Mouse (Mus musculus) adipose tissue, adult 10 weeks (tissue): ENCODE measurements around the gene Abhd2. TPM values are rescaled to one million over a fixed set of nuclear protein-coding genes. Genes with fewer than 3 reads are reported as not detected.

Source experiments
- polyA plus RNA-seq: library from polyadenylated mRNA; stranded (reverse); fragments of 350-450 nt; fragmentation: Illumina TruSeq; extraction: RNeasy Lipid Tissue Mini Kit (QIAGEN cat#74804); gene quantifications from one replicate; pipeline ENCODE4 v1.2.3, GENCODE M21; 2014; ENCODE audit warnings: low read depth, low replicate concordance

Abhd2 gene
- polyA plus RNA-seq = 411 TPM

GRCm38 (mm10) chr7:79272789-79273718, at the start of gene Abhd2:
Abhd2 (plus strand) TSS chr7:79273199.

GRCm38 (mm10) chr7:79386422-79387133, 113.6 kb downstream of the Abhd2 start, which contains the start of gene Rlbp1:
Rlbp1 (minus strand) TSS chr7:79387048.

DNA sequence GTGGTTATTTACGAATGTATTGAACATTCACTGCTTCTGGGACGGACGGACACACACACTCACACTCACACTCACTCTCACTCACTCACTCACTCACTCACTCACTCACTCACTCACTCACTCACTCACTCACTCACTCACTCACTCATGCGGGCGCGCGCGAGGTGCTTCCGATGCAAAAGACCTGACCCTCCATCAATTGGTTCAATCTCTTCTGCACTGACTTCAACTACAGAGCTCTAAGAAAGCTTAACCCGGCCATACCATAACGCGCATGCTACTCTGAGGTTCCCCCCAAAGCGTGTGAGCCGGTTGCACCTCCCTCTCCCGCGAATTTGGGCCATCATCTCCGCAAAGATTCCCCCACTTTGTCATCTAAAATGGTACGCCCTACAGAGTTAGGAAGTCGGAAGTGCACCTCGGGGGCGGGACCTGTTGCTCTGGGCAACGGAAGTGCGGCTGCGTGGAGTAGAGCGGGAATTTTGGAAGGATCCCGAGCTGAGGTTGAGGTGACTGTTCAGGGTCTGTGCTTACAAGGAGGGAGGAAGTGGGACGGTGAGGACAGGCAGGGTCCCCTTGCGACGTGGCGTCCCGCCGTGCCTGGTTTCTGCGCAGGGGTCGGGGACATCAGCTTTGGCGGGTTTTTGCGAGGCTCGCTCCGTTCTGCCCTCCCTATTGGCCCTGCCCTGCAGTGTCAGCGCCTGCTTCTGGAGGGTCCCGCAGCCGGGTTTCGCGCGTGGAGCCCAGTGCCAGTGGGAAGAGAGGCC, 119.1 kb downstream of the Abhd2 start, which contains the start of gene Fanci:
Gene Fanci (plus strand): TSS at position 47 of the 767 bp plus-strand sequence.

Other genes starting within 250 kb of the Abhd2 start
- gene Acan, start 219.7 kb upstream of the Abhd2 start, polyA plus RNA-seq = 0.11 TPM
- 1.1 TPM for gene Hapln3, start 142.2 kb upstream of the Abhd2 start, polyA plus RNA-seq
- gene Mfge8, start 124.1 kb upstream of the Abhd2 start, polyA plus RNA-seq = 2,471 TPM
- gene Rlbp1, start 113.8 kb downstream of the Abhd2 start, polyA plus RNA-seq = not detected
- gene Fanci, start 118.7 kb downstream of the Abhd2 start, polyA plus RNA-seq = 0.57 TPM
- 37.9 TPM for gene Polg, start 193.2 kb downstream of the Abhd2 start, polyA plus RNA-seq